Mouse (Mus musculus): ENCODE measurements around the gene Ccn5. TPM values are rescaled to one million over a fixed set of nuclear protein-coding genes. Genes with fewer than 3 reads are reported as not detected.

Gene Ccn5
- polyA plus RNA-seq, 1 experiment from 2014 or later, result 0.23 TPM

DNA sequence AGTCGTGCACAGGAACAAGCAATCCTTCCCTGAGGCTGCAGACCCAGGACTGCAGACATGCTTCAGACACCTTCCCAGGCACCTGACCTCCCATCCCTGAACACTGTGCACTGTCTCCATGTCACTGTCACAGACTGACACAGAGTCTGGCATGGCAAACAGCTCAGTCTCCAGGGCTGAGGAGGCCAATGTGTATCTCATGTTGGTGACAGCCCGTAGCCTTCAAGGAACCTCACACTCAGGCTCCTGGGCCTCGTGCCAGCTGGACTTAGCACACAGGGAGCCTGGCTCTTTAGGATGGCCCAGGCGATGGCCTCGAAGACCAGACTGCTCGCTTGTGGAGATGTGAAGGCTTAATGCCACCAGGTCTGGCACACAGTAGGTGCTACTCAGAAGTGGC lies 60.2 kb downstream of the Ccn5 start:
- Histone ChIP-seq H3K9ac (ENCODE audit: low read length) (no peak overlapping the region), H3K36me3 (ENCODE audit: control insufficient read depth, insufficient read depth, low read length) (no peaks in the 10 kb centered on the region), H3K27ac (ENCODE audit: low read depth) (no peak overlapping the region), H3K4me2 (ENCODE audit: low read length) (no peak overlapping the region), H3K27me3 (replicated peaks; ENCODE audit: control insufficient read depth, insufficient read depth, low read length) (no peaks in the 10 kb centered on the region), H3K4me1 (replicated peaks; ENCODE audit: control insufficient read depth, insufficient read depth, low read length) (no peaks in the 10 kb centered on the region), H3K9me3 (ENCODE audit: control insufficient read depth, low read length) (no peaks in the 10 kb centered on the region), H3K4me3 (ENCODE audit: low read depth, low read length) (no peak overlapping the region)
- no peak for ATAC-seq (replicated peaks; ENCODE audit: low FRiP score, low TSS enrichment, low read depth)
- DNase-seq (ENCODE audit: low spot score), result no peak
- 81% methylated on average over 6 of the region's 6 CpGs for WGBS

Other genes with a start within 250 kb of the Ccn5 start
- 40.6 and 40.8 TPM in 2 replicates for gene Ttpal, start 218.5 kb upstream of the Ccn5 start, polyA plus RNA-seq (2014; fragmentation: Nextera tagmentation; extraction: Ambion mirVana)
- 54.3 and 60.7 TPM in 2 replicates for gene Serinc3, start 175.7 kb upstream of the Ccn5 start, polyA plus RNA-seq (2014; fragmentation: Nextera tagmentation; extraction: Ambion mirVana)
- gene Pkig, start 162.5 kb upstream of the Ccn5 start, polyA plus RNA-seq (2014; fragmentation: Nextera tagmentation; extraction: Ambion mirVana), result 130 and 131 TPM in 2 replicates
- gene Ada, start 70.6 kb upstream of the Ccn5 start, polyA plus RNA-seq (2014; fragmentation: Nextera tagmentation; extraction: Ambion mirVana), result 8.4 and 9.1 TPM in 2 replicates
- gene Kcnk15, start 32.8 kb downstream of the Ccn5 start, polyA plus RNA-seq (2014; fragmentation: Nextera tagmentation; extraction: Ambion mirVana), result not detected in 2 replicates
- gene Rims4, start 97.8 kb downstream of the Ccn5 start, polyA plus RNA-seq (2014; fragmentation: Nextera tagmentation; extraction: Ambion mirVana), result 0.22 and 0.30 TPM in 2 replicates
- 286 and 289 TPM in 2 replicates for gene Ywhab, start 174.1 kb downstream of the Ccn5 start, polyA plus RNA-seq (2014; fragmentation: Nextera tagmentation; extraction: Ambion mirVana)
- gene Pabpc1l, start 204.6 kb downstream of the Ccn5 start, polyA plus RNA-seq (2014; fragmentation: Nextera tagmentation; extraction: Ambion mirVana), result 0.73 and 1.5 TPM in 2 replicates
- 27.8 and 29.1 TPM in 2 replicates for gene Stk4, start 249.5 kb downstream of the Ccn5 start, polyA plus RNA-seq (2014; fragmentation: Nextera tagmentation; extraction: Ambion mirVana)

Measured in intestine, embryonic 14.5 days (tissue).